Mouse (Mus musculus): ENCODE data around the gene Sgsm1.

DNA sequence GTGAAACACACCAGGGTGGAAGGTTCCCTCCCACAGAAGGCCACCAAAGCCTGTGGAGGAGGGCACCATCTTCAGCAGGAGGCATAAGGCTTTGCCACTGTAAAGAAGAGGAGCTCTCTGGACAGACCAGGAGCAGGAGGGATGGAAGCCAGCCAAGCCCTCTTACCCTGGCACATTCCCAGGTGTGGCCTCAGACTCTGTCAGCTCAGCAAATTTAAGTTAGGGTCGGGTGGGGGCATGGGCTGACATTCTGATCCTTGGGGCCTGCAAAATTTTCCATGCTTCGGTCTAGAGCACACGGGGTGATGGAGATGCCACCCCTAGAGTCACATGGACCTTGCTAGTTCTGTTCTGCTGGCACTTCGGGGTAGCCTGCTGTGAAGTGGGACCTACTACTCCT, 17.1 kb downstream of the Sgsm1 start:
- TF ChIP-seq GATA1 (IDR thresholded peaks at IDR 0.05; ENCODE audit: borderline replicate concordance, low read length) (no peak), CTCF (IDR thresholded peaks at IDR 0.05; ENCODE audit: low read depth, low read length) (no peak), TAL1 (conservative IDR thresholded peaks at IDR 0.05; ENCODE audit: low read depth, low read length) (no peak), GATA2 (IDR thresholded peaks at IDR 0.05; ENCODE audit: borderline replicate concordance, low read depth, low read length) (no peak)

Data from G1E (cell line).